Mouse (Mus musculus): Measurements from ENCODE around the gene Clcnkb.

Clcnkb gene

GRCm38 (mm10) chr4:141404518-141405313 lies 11.1 kb downstream of the Clcnkb start:
- DNase-seq (ENCODE audit: low spot score), result peak; percentile 91

- no peak for DNase-seq (ENCODE audit: low spot score)
Measured at GRCm38 (mm10) chr4:141400171-141400570, 15.6 kb downstream of the Clcnkb start.

DNA sequence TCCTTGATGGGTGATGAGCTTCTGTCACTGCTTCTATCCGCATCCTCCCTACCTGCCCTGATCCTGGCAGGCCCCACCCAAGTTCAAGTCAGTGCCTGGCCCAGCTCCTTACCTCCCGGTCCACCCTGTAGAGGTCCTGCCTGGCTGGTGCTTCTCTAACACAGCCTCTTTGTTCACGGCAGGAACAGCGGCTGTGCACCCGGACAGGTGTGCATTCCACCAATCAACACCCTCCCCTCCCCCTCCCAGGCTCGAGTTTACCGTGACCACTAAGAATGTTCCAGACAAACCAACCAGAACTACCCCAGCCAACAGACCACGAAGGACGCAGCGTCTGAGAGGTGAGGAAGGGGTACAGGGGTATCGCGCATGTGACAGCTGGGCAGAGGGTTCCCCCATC lies 17.3 kb downstream of the Clcnkb start, which contains the start of gene Clcnka:
TSS of gene Clcnka (minus strand) at position 180 of the 400 bp plus-strand sequence.
- DNase-seq (ENCODE audit: low spot score), result no peak

DNA sequence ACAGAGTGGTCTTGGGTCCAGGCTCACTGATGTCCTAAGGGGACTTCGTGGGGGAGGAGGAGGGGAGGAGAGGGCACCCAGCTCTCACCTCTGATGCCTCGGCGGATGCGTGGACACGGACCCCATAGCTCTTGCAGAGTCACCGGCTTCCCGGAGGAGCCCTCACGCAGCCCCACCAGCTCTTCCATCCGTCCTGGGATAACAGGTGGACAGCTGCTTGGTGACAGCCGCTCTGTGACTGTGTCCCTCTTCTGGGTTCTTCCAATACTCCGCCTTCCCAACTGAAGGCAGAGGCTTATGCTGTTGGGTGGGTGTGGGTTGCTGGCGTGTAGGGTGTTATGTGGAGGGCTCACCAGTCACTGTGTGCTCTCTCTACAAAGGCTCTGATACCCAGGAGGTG lies 18.0 kb downstream of the Clcnkb start:
- no peak for DNase-seq (ENCODE audit: low spot score)

DNA sequence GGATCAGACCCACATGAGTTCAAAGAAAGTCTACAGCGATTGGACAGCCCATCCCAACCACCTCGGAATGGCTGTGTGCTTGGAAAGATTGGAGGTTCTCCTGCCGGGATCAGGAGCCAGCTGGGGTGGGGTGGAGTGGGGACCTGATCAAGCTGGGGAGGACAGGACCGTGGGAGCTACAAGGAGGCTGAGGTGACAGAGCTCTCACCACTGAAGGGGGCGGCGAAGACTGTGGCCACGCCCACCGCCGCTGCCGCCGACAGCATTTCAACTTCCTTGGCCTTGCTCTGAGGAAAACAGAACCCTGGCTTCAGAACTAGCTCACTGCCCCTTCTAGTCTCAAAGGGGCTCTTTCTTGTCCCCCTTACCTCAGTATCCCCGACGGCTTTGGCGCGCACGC lies 21.1 kb downstream of the Clcnkb start:
- peak; percentile 46 for DNase-seq (ENCODE audit: low spot score)

- DNase-seq (ENCODE audit: low spot score), result no peak
Measured at GRCm38 (mm10) chr4:141391293-141391692, 24.5 kb downstream of the Clcnkb start.

GRCm38 (mm10) chr4:141389366-141390150 lies 26.3 kb downstream of the Clcnkb start:
- no peak for DNase-seq (ENCODE audit: low spot score)

- DNase-seq (ENCODE audit: low spot score), result no peak
Measured at GRCm38 (mm10) chr4:141387933-141388332, 27.9 kb downstream of the Clcnkb start.

GRCm38 (mm10) chr4:141387093-141387784 lies 28.6 kb downstream of the Clcnkb start:
- peak; percentile 86 for DNase-seq (ENCODE audit: low spot score)

GRCm38 (mm10) chr4:141386150-141386549 lies 29.7 kb downstream of the Clcnkb start:
- DNase-seq (ENCODE audit: low spot score), result no peak

DNA sequence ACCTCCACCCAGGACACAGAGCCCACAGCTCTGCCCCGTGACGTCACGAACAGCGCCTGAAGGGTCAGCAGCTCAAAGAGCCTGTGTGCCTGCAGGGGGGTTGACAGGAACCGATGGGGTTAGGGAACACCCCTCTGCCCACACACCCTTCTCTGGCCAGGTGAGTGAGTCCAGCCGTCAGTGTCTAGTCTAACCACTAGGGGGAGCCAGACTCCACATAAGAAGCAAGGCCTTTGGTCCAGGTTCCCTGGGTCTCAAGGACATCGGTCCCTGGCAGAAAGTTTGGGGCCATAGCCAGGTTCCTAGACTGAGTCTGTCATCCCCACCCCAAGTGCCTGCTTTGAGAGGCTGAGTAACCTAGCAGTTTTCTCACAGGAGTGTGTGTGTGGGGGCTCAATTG lies 30.5 kb downstream of the Clcnkb start:
- peak; percentile 89 for DNase-seq (ENCODE audit: low spot score)

- peak; percentile 56 for DNase-seq (ENCODE audit: low spot score)
Measured at GRCm38 (mm10) chr4:141382406-141382805, 33.4 kb downstream of the Clcnkb start.

- no peak for DNase-seq (ENCODE audit: low spot score)
Measured at GRCm38 (mm10) chr4:141379674-141380073, 36.1 kb downstream of the Clcnkb start.

DNA sequence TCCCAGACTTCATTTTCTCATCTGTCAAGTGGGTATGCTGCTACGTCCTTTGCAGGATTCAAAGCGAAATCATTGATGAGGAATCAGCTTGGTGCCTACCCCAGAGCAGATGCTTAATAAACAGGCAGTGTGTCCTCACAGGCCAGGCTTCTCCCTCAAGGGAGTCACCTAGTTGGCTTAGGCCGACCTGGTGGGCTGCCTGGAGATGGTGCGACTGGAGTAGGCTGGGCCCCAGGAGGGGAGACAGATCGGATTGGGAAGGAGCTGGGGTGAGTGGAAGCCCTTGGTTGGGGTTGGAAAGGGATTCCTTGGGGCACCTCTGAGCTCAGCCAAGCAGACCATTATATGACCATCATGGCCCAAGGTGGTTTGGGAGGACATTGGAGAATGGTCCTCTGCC lies 43.4 kb downstream of the Clcnkb start:
- DNase-seq (ENCODE audit: low spot score), result no peak

DNA sequence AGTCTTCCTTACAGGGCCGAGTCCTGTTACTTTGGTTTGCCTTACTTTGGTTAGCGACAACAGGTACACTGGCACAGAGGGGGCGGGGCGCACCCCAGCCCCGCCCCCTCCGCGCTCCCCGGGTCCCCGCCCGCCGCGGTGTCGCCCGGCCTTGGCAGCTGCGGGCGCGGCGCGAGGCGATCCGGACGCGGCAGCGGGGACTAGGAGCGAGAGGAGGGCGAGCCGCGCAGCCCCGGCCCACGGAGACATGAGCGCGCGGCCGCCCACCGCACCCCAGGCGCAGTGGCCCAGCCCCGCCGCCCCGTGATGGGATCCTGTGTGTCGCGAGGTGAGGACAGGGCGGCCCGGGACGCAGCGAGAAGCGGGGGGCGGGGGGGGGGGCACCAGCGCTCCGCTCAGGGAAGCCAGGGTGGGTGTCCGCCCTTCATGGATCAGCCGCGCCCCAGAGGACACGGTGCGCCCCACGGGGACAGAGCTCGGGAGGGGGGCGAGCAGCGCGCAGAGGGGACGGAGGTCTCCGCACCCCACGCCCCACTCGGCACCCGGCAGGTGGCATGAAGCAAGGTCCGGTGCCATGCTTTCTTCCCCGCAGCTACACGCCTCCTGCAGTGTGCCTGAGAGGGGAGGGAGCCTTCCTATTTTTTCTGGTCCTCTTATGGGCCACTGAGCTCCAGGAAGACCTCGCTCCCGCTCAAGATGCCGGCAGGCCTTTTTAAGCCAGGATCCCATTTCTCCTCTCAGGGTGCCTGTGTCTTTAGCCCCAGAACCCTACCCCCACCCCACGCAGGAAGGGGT lies 47.6 kb downstream of the Clcnkb start, which contains the start of gene Fam131c:
TSS of gene Fam131c (plus strand) at position 224 of the 795 bp plus-strand sequence.
- DNase-seq (ENCODE audit: low spot score), result peak; percentile 42

DNA sequence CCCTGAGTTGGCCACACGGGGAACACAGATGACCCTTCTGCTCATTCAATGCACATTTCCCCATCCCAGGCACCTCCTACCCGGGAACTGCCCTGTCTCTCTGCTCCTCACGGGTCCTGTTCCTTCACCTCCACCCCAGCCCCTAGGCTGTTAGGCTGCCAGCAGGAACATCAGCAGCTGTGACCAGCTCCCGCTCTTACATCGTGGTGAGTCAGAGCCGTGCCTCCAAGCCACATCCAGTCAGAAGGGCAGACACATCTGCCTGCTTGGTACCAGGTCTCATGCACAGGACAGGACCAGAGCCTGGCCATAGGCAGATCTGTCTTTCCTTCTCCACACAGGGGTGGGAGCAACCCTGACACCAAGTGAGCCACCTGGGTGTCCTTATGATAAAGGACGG lies 49.9 kb downstream of the Clcnkb start:
- DNase-seq (ENCODE audit: low spot score), result no peak

GRCm38 (mm10) chr4:141365126-141365525 lies 50.7 kb downstream of the Clcnkb start:
- DNase-seq (ENCODE audit: low spot score), result no peak

DNA sequence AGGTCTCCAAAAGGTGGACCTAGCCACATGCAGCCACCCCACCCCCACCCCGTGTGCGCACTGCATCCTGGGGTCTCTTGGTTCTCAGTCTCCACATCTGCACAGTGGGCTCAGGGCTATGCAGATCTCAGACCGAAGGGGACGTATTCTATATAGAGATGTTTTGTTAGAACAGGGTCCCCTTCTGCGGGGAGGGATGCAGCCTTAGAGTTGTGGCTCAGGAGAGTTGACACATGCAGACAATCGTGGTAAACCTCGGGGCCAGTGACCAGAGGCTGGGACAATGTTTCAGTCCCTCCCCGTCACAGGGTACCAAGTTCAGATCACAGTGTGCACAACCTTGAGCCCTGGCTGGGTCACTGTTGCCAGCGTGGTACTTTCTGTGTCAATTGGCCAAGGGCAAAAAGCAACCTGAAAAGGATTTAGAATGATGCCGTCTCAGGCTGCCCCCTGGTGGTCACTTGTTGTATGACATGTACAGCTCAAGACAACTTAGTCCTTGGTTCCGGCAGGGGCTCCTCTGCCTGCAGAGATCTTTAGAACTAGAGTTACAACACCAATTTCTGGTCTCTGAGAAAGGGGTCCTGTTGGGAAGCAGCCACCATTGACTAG lies 52.8 kb downstream of the Clcnkb start:
- DNase-seq (ENCODE audit: low spot score), result peak; percentile 92

DNA sequence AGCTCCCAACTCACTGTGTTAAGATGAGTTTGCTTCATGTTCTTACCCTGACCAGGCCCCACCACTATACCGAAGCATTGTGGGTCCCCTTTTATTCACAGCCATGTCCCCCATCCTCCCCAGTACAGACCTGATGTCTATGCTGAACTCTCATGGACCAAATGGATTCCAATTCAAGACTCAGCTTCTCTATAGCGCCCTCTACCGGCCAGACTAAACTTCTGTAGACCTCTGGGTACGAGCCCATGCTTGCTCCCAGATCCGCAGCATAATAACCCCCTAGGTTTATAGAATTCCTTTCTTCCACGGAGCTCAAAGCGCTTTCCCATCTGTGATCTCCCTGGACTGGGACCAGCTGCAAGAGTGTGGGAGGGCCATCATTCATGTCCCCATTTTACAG lies 55.0 kb downstream of the Clcnkb start:
- DNase-seq (ENCODE audit: low spot score), result peak; percentile 76

- no peak for DNase-seq (ENCODE audit: low spot score)
Measured at GRCm38 (mm10) chr4:141359222-141359621, 56.6 kb downstream of the Clcnkb start.

DNA sequence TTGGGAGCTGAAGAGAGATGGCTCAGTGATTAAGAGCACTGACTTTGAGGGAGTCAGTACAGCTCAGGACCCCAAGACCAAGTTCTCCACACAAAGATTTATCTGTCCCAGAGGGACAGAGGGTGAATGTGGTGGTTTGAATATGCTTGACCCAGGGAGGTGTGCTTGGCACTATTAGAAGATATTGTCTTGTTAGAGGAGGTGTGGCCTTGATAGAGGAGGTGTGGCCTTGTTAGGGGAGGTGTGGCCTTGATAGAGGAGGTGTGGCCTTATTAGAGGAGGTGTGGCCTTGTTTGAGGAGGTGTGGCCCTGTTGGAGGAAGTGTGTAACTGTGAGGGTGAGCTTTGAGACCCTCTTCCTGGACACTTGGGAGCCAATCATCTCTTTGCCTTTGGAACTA lies 58.0 kb downstream of the Clcnkb start:
- DNase-seq (ENCODE audit: low spot score), result no peak

All from embryo, embryonic 10 days (tissue).